Mouse (Mus musculus) C2C12 (cell line): ENCODE measurements around the gene Nprl3.

Experiments
- CEBPB ChIP-seq: IDR thresholded peaks from one replicate; pipeline ENCODE4 v1.6.1; 2011; ENCODE audit warnings: low read depth, mild to moderate bottlenecking, control low read depth, moderate library complexity
- CTCF ChIP-seq: IDR thresholded peaks from one replicate; pipeline ENCODE4 v1.5.1; 2011; ENCODE audit not compliant: control insufficient read depth, insufficient read depth, insufficient read length
- MAX ChIP-seq: IDR thresholded peaks from one replicate; pipeline ENCODE4 v1.6.1; 2011; ENCODE audit warnings: mild to moderate bottlenecking, control low read depth
- MYOD1 ChIP-seq: IDR thresholded peaks from one replicate; pipeline ENCODE4 v1.6.1; 2011; ENCODE audit warnings: low read depth; ENCODE audit not compliant: control insufficient read depth, insufficient read length
- MYOG ChIP-seq: IDR thresholded peaks from one replicate; pipeline ENCODE4 v1.6.1; 2011; ENCODE audit not compliant: control insufficient read depth, insufficient read length; ENCODE audit errors: extremely low read depth
- USF1 ChIP-seq: IDR thresholded peaks from one replicate; pipeline ENCODE4 v1.6.1; 2011; ENCODE audit warnings: low read depth, mild to moderate bottlenecking, control low read depth, moderate library complexity

DNA sequence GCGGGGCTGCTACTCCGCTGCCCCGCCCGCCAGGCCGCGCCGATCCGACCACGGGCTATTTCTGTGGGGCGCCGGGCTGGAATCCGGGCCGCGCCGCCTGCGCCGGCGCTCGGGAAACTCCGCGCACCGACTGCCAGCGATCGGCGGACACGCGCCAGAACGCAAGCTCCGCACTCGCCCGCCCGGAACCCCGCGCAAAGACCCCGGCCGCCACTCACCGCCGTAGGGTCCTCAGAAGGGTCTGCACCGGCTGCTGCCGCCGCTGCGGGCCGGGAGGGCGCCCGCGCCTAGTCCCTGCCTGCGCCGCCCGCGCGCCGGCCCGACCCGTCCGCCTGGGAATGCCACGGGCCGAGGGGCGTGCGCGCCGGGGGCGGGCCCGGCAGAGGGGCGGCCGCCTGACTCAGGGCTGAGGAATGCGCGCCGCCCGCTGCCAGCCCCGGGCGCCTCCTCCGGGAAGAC lies 45.5 kb downstream of the Nprl3 start, which contains the start of gene Rhbdf1:
- no peak for TF ChIP-seq CTCF
- TF ChIP-seq USF1: no peak
- no peak for TF ChIP-seq MYOD1
- no peak for TF ChIP-seq MAX
- TF ChIP-seq CEBPB: no peak
- no peak for TF ChIP-seq MYOG
